Comparison of ENCODE assay signal across 12 mouse cellular contexts in the genomic region with DNA sequence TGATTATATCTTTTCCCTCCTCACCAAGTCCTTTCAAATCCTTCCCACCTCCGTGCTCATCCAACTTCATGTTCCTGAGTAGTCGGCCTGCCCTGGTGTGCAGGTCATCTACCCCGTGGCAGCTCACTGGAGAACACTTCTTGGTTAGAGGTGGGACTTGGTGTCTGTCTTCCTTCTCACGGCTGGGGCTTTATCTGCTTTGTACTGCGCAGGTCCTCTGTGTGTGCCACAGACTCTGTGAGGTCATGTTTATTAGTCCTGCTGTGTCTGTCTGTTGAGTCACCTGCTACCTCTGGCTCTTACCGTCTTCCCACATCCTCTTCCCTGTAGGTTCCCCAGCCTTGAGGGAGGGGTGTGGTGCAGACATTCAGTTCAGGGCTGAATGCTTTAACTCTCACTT. TPM values are rescaled to one million over a fixed set of nuclear protein-coding genes. Genes with fewer than 3 reads are reported as not detected.
A peak's percentile ranks its signal among the peaks of the same experiment; 100 is the strongest.
DNase-seq lines count a peak whose midpoint lies in the region.
"Had no signal": no experiment of that assay in that cellular context is flagged by ENCODE, and none has a peak within 500 bp of the region (broad histone marks: within the 10 kb centered on the region; RNA-seq: fewer than 3 reads in every experiment).

No protein-coding gene starts in this region.

- DNase-seq in thymus, postnatal 0 days (ENCODE audit: low spot score) = peak; percentile 23
- no peak for DNase-seq in thymus, postnatal 14 days
- DNase-seq in cerebellum, postnatal 14 days = peak; percentile 22 to 38
- peak; percentile 24 to 63 for DNase-seq in kidney, postnatal 25 days
- no peak for DNase-seq in c-Kit-positive CD71-positive TER-119-positive erythroid progenitor cells, embryonic 14.5 days (ENCODE audit: low spot score)
- DNase-seq in ovary, postnatal 14 days (ENCODE audit: low spot score) = no peak
- DNase-seq in midbrain, embryonic 10.5 days (ENCODE audit: low spot score) = no peak
- DNase-seq: adrenal gland, postnatal 14 days had no signal

- 87% methylated on average over 6 of the region's 6 CpGs for WGBS in midbrain, embryonic 10.5 days

- H3K27ac ChIP-seq in midbrain, embryonic 10.5 days (replicated peaks) = no peak overlapping the region
- H3K27ac ChIP-seq: embryonic facial prominence, embryonic 12.5 days; heart, embryonic 15.5 days; lung, embryonic 15.5 days had no signal

- no peaks in the 10 kb centered on the region for H3K27me3 ChIP-seq in midbrain, embryonic 10.5 days (ENCODE audit: low read depth, poor library complexity, severe bottlenecking)
- H3K27me3 ChIP-seq: embryonic facial prominence, embryonic 12.5 days; heart, embryonic 15.5 days; lung, embryonic 15.5 days had no signal

- H3K36me3 ChIP-seq in midbrain, embryonic 10.5 days = peaks cover 12% of the 10 kb centered on the region
- H3K36me3 ChIP-seq: embryonic facial prominence, embryonic 12.5 days; G1E; lung, embryonic 15.5 days had no signal

- H3K9me3 ChIP-seq in midbrain, embryonic 10.5 days (replicated peaks) = peaks cover 11% of the 10 kb centered on the region
- H3K9me3 ChIP-seq: lung, embryonic 15.5 days had no signal

- no peaks in the 10 kb centered on the region for H3K4me1 ChIP-seq in midbrain, embryonic 10.5 days
- H3K4me1 ChIP-seq: embryonic facial prominence, embryonic 12.5 days; heart, embryonic 15.5 days; lung, embryonic 15.5 days had no signal

- no peak overlapping the region for H3K4me3 ChIP-seq in midbrain, embryonic 10.5 days
- H3K4me3 ChIP-seq: embryonic facial prominence, embryonic 12.5 days; heart, embryonic 15.5 days; lung, embryonic 15.5 days had no signal

RNA-seq across cellular contexts. Expression of gene Plcl2, which starts 36.1 kb away (rescaled TPM):
- polyA plus RNA-seq in thymus, postnatal 0 days (2015; fragmentation: Nextera tagmentation; extraction: Ambion mirVana) = 5.0 and 5.3 TPM in 2 replicates
- polyA plus RNA-seq in midbrain, embryonic 10.5 days (2016; fragmentation: Nextera tagmentation; extraction: Ambion mirVana) = 3.8 and 4.1 TPM in 2 replicates
- polyA plus RNA-seq: G1E had no signal

Comparison
In these comparisons a context has a peak if more than half of its experiments do, and no peak if none do; other contexts are left out.
1. DNase-seq: peak in thymus, postnatal 0 days (single experiment), cerebellum, postnatal 14 days (2 of 2) and kidney, postnatal 25 days (2 of 2); none in thymus, postnatal 14 days (single experiment), c-Kit-positive CD71-positive TER-119-positive erythroid progenitor cells, embryonic 14.5 days (single experiment), ovary, postnatal 14 days (single experiment) and midbrain, embryonic 10.5 days (single experiment).